Mouse (Mus musculus) kidney, postnatal 4 days (tissue): Measurements from ENCODE around the gene Olfr51.
"Not testable (repeated sequence)": the region's sequence is repeated elsewhere in the genome, so short reads cannot be mapped to it uniquely, and the experiment has no call there.

Source experiments
- DNase-seq, 2 experiments: peaks; one replicate each; pipeline ENCODE4 v3.0.0; 2021; ENCODE audit warnings: mixed read lengths in 2 of 2

Gene Olfr51

GRCm38 (mm10) chr11:51003296-51003695 lies at the start of gene Olfr51:
Gene Olfr51 (plus strand): TSS chr11:51003596.
- no peak for DNase-seq

- no peak for DNase-seq
These were observed 49.7 kb upstream of the Olfr51 start, which contains the start of gene Prop1 for GRCm38 (mm10) chr11:50953665-50954064. Gene Prop1 (minus strand): TSS chr11:50953765.

- DNase-seq = no peak
These were observed 38.5 kb upstream of the Olfr51 start for GRCm38 (mm10) chr11:50964886-50965285.

GRCm38 (mm10) chr11:50966230-50966629 lies 37.2 kb upstream of the Olfr51 start, which contains the start of gene Olfr1378:
Gene Olfr1378 (plus strand): TSS chr11:50966530.
- no peak for DNase-seq

- DNase-seq = peak in 1 of 2 experiments; percentile 5
These were observed 26.2 kb upstream of the Olfr51 start for GRCm38 (mm10) chr11:50977216-50977615.

GRCm38 (mm10) chr11:50981667-50982066 lies 21.7 kb upstream of the Olfr51 start, which contains the start of gene Olfr1377:
Gene Olfr1377 (plus strand): TSS chr11:50981967.
- DNase-seq = no peak

- peak; percentile 47 to 50 for DNase-seq
These were observed 8.4 kb downstream of the Olfr51 start for GRCm38 (mm10) chr11:51011821-51012220.

GRCm38 (mm10) chr11:51013936-51014335 lies 10.5 kb downstream of the Olfr51 start, which contains the start of gene Olfr54:
Gene Olfr54 (plus strand): TSS chr11:51014236.
- DNase-seq = no peak

- no peak for DNase-seq
These were observed 12.9 kb downstream of the Olfr51 start for GRCm38 (mm10) chr11:51016341-51016740.

GRCm38 (mm10) chr11:51026811-51027210 lies 23.4 kb downstream of the Olfr51 start:
- not testable (repeated sequence) for DNase-seq

GRCm38 (mm10) chr11:51029381-51029780 lies 26.0 kb downstream of the Olfr51 start:
- peak; percentile 25 to 46 for DNase-seq

- DNase-seq = no peak
These were observed 26.8 kb downstream of the Olfr51 start for GRCm38 (mm10) chr11:51030225-51030624.

- peak; percentile 24 to 36 for DNase-seq
These were observed 29.5 kb downstream of the Olfr51 start for GRCm38 (mm10) chr11:51032851-51033250.

GRCm38 (mm10) chr11:51034141-51034540 lies 30.7 kb downstream of the Olfr51 start:
- DNase-seq = not testable (repeated sequence)

- peak; percentile 18 to 26 for DNase-seq
These were observed 32.6 kb downstream of the Olfr51 start for GRCm38 (mm10) chr11:51035951-51036350.

GRCm38 (mm10) chr11:51044776-51045175 lies 41.4 kb downstream of the Olfr51 start:
- not testable (repeated sequence) for DNase-seq

GRCm38 (mm10) chr11:51047809-51048208 lies 44.4 kb downstream of the Olfr51 start, which contains the start of gene Olfr1375:
Gene Olfr1375 (plus strand): TSS chr11:51048109.
- not testable (repeated sequence) for DNase-seq

- DNase-seq = no peak
These were observed 48.3 kb downstream of the Olfr51 start for GRCm38 (mm10) chr11:51051678-51052077.

- DNase-seq = no peak
These were observed 49.8 kb downstream of the Olfr51 start for GRCm38 (mm10) chr11:51053230-51053629.

- peak; percentile 83 to 88 for DNase-seq
These were observed 55.8 kb downstream of the Olfr51 start, which contains the start of gene Zfp354a for GRCm38 (mm10) chr11:51059151-51059571. Gene Zfp354a (plus strand): TSS chr11:51059257.
